Mouse (Mus musculus): ENCODE data around the gene Rec114. TPM values are rescaled to one million over a fixed set of nuclear protein-coding genes. Genes with fewer than 3 reads are reported as not detected.

Rec114 gene
- total and polyA plus RNA-seq, 2 experiments, result 1.7 TPM

GRCm38 (mm10) chr9:58739791-58740190 is 4.0 kb downstream of the Rec114 start:
- Histone ChIP-seq H3K4me3 (ENCODE audit: insufficient read depth, low read depth, low read length) (no peak overlapping the region), H3K36me3 (ENCODE audit: control insufficient read depth, insufficient read depth, low read length) (no peaks in the 10 kb centered on the region), H3K27ac (replicated peaks; ENCODE audit: insufficient read depth, low read depth, low read length) (no peak overlapping the region), H3K79me2 (ENCODE audit: control insufficient read depth, insufficient read depth, low read length) (no peaks in the 10 kb centered on the region), H3K27me3 (ENCODE audit: control insufficient read depth, insufficient read depth, low read length) (no peaks in the 10 kb centered on the region), H3K4me1 (ENCODE audit: control insufficient read depth, insufficient read depth, low read length) (no peaks in the 10 kb centered on the region), H3K9ac (ENCODE audit: low read depth, low read length) (no peak overlapping the region)
- DNase-seq (ENCODE audit: extremely low read depth, low read depth, low spot score), result peak; percentile 14
- 84% methylated on average over 9 of the region's 9 CpGs for WGBS
- TF ChIP-seq CTCF (IDR thresholded peaks at IDR 0.05; ENCODE audit: low read depth, low read length), result no peak
- no peak for TF ChIP-seq POLR2A (IDR thresholded peaks at IDR 0.05; ENCODE audit: extremely low read depth, insufficient read depth, low read length)

DNA sequence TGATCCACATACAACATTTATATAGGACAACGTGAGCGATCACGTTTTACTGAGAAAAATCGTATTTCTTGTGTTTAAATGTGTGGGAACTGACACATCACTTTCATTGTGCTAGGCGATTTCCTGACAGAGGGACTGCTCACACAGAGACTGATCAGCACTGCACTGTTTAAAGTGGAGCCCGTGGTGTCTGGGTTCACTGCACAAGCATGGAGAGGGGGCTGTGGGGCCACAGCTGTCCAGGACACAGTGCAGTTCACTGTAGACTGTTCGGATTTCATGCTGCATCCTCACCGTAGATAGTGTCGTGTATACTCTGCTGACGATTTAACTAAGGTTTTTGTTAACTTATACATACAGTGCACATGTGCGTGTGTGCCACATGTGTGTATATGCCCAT is 20.6 kb downstream of the Rec114 start:
- Histone ChIP-seq H3K27ac (replicated peaks; ENCODE audit: insufficient read depth, low read depth, low read length) (no peak overlapping the region), H3K27me3 (ENCODE audit: control insufficient read depth, insufficient read depth, low read length) (no peaks in the 10 kb centered on the region), H3K4me3 (ENCODE audit: insufficient read depth, low read depth, low read length) (no peak overlapping the region), H3K36me3 (ENCODE audit: control insufficient read depth, insufficient read depth, low read length) (no peaks in the 10 kb centered on the region), H3K4me1 (ENCODE audit: control insufficient read depth, insufficient read depth, low read length) (peaks cover 4% of the 10 kb centered on the region; the same call in 1 of the 2 replicates), H3K79me2 (ENCODE audit: control insufficient read depth, insufficient read depth, low read length) (no peaks in the 10 kb centered on the region), H3K9ac (ENCODE audit: low read depth, low read length) (no peak overlapping the region)
- 84% methylated on average over 11 of the region's 11 CpGs for WGBS
- no peak for TF ChIP-seq POLR2A (IDR thresholded peaks at IDR 0.05; ENCODE audit: extremely low read depth, insufficient read depth, low read length)
- TF ChIP-seq CTCF (IDR thresholded peaks at IDR 0.05; ENCODE audit: low read depth, low read length), result no peak
- DNase-seq (ENCODE audit: extremely low read depth, low read depth, low spot score), result no peak

DNA sequence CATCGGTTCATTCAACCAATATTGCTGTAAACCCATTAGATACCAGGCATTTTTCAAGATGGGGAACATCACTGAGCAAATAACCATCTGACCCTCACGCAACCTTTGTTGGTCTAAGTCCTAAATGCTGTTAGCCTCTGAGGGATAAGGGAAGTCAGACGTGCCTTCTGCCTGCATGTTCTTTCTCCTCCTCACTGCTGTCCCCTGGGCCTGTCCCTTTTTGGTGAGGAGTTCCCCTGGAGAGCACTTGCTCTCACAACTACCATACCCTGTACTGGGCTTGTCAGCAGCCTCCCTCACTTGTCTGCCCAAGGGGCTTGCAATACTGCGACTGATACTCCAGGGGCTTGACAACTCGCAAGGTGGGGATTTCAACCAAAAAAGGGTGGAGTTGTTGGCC is 21.6 kb downstream of the Rec114 start:
- no peak for TF ChIP-seq POLR2A (IDR thresholded peaks at IDR 0.05; ENCODE audit: extremely low read depth, insufficient read depth, low read length)
- no peak for TF ChIP-seq CTCF (IDR thresholded peaks at IDR 0.05; ENCODE audit: low read depth, low read length)
- Histone ChIP-seq H3K27ac (replicated peaks; ENCODE audit: insufficient read depth, low read depth, low read length) (no peak overlapping the region), H3K4me1 (ENCODE audit: control insufficient read depth, insufficient read depth, low read length) (peaks cover 10% of the 10 kb centered on the region), H3K36me3 (ENCODE audit: control insufficient read depth, insufficient read depth, low read length) (no peaks in the 10 kb centered on the region), H3K79me2 (ENCODE audit: control insufficient read depth, insufficient read depth, low read length) (no peaks in the 10 kb centered on the region), H3K27me3 (ENCODE audit: control insufficient read depth, insufficient read depth, low read length) (no peaks in the 10 kb centered on the region), H3K4me3 (ENCODE audit: insufficient read depth, low read depth, low read length) (no peak overlapping the region), H3K9ac (ENCODE audit: low read depth, low read length) (no peak overlapping the region)
- WGBS, result 88% methylated on average over 5 of the region's 5 CpGs
- no peak for DNase-seq (ENCODE audit: extremely low read depth, low read depth, low spot score)

GRCm38 (mm10) chr9:58721021-58721420 is 22.7 kb downstream of the Rec114 start:
- no peaks in the 10 kb centered on the region for H3K27me3 ChIP-seq (ENCODE audit: control insufficient read depth, insufficient read depth, low read length)
- no peaks in the 10 kb centered on the region for H3K79me2 ChIP-seq (ENCODE audit: control insufficient read depth, insufficient read depth, low read length)
- no peak overlapping the region for H3K4me3 ChIP-seq (ENCODE audit: insufficient read depth, low read depth, low read length)
- DNase-seq (ENCODE audit: extremely low read depth, low read depth, low spot score), result no peak
- peaks cover 13% of the 10 kb centered on the region for H3K4me1 ChIP-seq (ENCODE audit: control insufficient read depth, insufficient read depth, low read length)
- no peak overlapping the region for H3K27ac ChIP-seq (replicated peaks; ENCODE audit: insufficient read depth, low read depth, low read length)
- TF ChIP-seq POLR2A (IDR thresholded peaks at IDR 0.05; ENCODE audit: extremely low read depth, insufficient read depth, low read length), result no peak
- no peak for TF ChIP-seq CTCF (IDR thresholded peaks at IDR 0.05; ENCODE audit: low read depth, low read length)
- 90% methylated on average over 7 of the region's 7 CpGs for WGBS
- no peak overlapping the region for H3K9ac ChIP-seq (ENCODE audit: low read depth, low read length)
- no peaks in the 10 kb centered on the region for H3K36me3 ChIP-seq (ENCODE audit: control insufficient read depth, insufficient read depth, low read length)

DNA sequence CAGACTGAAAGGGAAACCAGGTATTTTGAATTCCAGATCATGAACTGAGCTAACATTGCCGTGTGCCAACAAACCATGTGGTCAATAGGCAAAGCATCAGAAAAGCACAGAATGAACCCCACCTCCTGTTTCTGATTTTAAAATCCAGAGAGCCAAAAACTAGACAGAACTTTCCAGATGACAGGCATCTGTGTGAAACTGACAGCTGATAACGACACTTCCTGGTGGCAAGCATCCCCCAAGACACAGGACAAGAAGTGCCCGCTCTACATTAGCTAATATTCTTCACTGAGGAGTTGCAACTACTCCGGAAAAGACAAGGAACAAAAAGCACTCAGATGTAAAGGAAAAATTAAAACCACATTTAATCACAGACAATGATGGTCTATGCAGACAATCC is 23.6 kb downstream of the Rec114 start:
- Histone ChIP-seq H3K79me2 (ENCODE audit: control insufficient read depth, insufficient read depth, low read length) (no peaks in the 10 kb centered on the region), H3K9ac (ENCODE audit: low read depth, low read length) (no peak overlapping the region), H3K27ac (replicated peaks; ENCODE audit: insufficient read depth, low read depth, low read length) (no peak overlapping the region), H3K4me3 (ENCODE audit: insufficient read depth, low read depth, low read length) (no peak overlapping the region), H3K36me3 (ENCODE audit: control insufficient read depth, insufficient read depth, low read length) (no peaks in the 10 kb centered on the region), H3K4me1 (ENCODE audit: control insufficient read depth, insufficient read depth, low read length) (peaks cover 13% of the 10 kb centered on the region), H3K27me3 (ENCODE audit: control insufficient read depth, insufficient read depth, low read length) (no peaks in the 10 kb centered on the region)
- peak; percentile 56 for DNase-seq (ENCODE audit: extremely low read depth, low read depth, low spot score)
- WGBS, result 64% methylated on average over 4 of the region's 4 CpGs
- TF ChIP-seq POLR2A (IDR thresholded peaks at IDR 0.05; ENCODE audit: extremely low read depth, insufficient read depth, low read length) (no peak), CTCF (IDR thresholded peaks at IDR 0.05; ENCODE audit: low read depth, low read length) (no peak)

DNA sequence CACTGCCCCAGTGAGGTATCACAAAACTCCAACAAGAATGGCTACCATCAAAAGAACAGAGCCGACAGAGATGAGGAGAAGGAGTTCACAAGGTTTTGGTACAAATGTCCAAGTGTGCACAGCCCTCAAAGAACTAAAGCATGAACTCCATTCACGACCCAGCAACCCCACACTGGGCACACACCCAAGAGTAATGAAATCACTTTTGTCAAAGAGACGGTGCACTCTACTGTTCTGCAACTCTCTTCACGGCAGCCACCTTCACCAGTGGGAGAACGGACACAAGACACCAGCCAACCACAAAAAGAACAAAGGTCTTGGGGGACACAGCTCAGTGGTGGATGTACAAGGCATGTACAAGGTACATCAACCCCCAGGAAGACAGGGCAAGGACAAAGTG is 24.3 kb downstream of the Rec114 start:
- Histone ChIP-seq H3K36me3 (ENCODE audit: control insufficient read depth, insufficient read depth, low read length) (no peaks in the 10 kb centered on the region), H3K79me2 (ENCODE audit: control insufficient read depth, insufficient read depth, low read length) (no peaks in the 10 kb centered on the region), H3K9ac (ENCODE audit: low read depth, low read length) (no peak overlapping the region), H3K4me3 (ENCODE audit: insufficient read depth, low read depth, low read length) (no peak overlapping the region), H3K27ac (replicated peaks; ENCODE audit: insufficient read depth, low read depth, low read length) (no peak overlapping the region), H3K27me3 (ENCODE audit: control insufficient read depth, insufficient read depth, low read length) (no peaks in the 10 kb centered on the region), H3K4me1 (ENCODE audit: control insufficient read depth, insufficient read depth, low read length) (peaks cover 13% of the 10 kb centered on the region)
- WGBS, result 25% methylated on average over 5 of the region's 5 CpGs
- DNase-seq (ENCODE audit: extremely low read depth, low read depth, low spot score), result peak; percentile 57
- TF ChIP-seq POLR2A (IDR thresholded peaks at IDR 0.05; ENCODE audit: extremely low read depth, insufficient read depth, low read length), result no peak
- no peak for TF ChIP-seq CTCF (IDR thresholded peaks at IDR 0.05; ENCODE audit: low read depth, low read length)
